Mouse (Mus musculus) limb, embryonic 14.5 days (tissue): ENCODE measurements at regions not wholly inside any gene's neighbourhood (a gene's known extent, or its start where the extent isn't known, plus 50 kb on each side); places are given as distances from the start of the nearest gene placed in this dataset.

Experiments
- ATAC-seq: fragments of 200-750 bp; cut with Nextera tagmentation; 2 replicates; pipeline ENCODE4 v1.8.0; 2017; ENCODE audit warnings: low read depth, moderate number of reproducible peaks, moderate TSS enrichment; ENCODE audit not compliant: low FRiP score
- DNase-seq: peaks from one replicate; pipeline ENCODE4 v3.0.0-alpha.2; 2015; ENCODE audit warnings: low spot score
- H3K27ac ChIP-seq: fragments of 300-500 bp; sonication (generic); replicated peaks from 2 replicates; pipeline ENCODE4 v1.5.1; 2014; ENCODE audit warnings: low read depth, mild to moderate bottlenecking, low read length, moderate library complexity, mixed read lengths
- H3K27me3 ChIP-seq: fragments of 300-500 bp; sonication (generic); 2 replicates; pipeline ENCODE4 v1.6.1; 2014; ENCODE audit warnings: low read length, mixed read lengths; ENCODE audit not compliant: control insufficient read depth, insufficient read depth
- H3K36me3 ChIP-seq: fragments of 300-500 bp; sonication (generic); 2 replicates; pipeline ENCODE4 v1.6.1; 2014; ENCODE audit warnings: mild to moderate bottlenecking, low read length, moderate library complexity, mixed read lengths; ENCODE audit not compliant: control insufficient read depth, insufficient read depth
- H3K4me1 ChIP-seq: fragments of 300-500 bp; sonication (generic); 2 replicates; pipeline ENCODE4 v1.6.1; 2014; ENCODE audit warnings: antibody characterized with exemption, low read length, mixed read lengths; ENCODE audit not compliant: control insufficient read depth, insufficient read depth
- H3K4me2 ChIP-seq: fragments of 300-500 bp; sonication (generic); replicated peaks from 2 replicates; pipeline ENCODE4 v1.6.1; 2014; ENCODE audit warnings: low read depth, mild to moderate bottlenecking, low read length, moderate library complexity; ENCODE audit not compliant: severe bottlenecking
- H3K4me3 ChIP-seq: fragments of 300-500 bp; sonication (generic); replicated peaks from 2 replicates; pipeline ENCODE4 v1.5.1; 2014; ENCODE audit warnings: low read length
- H3K9ac ChIP-seq: fragments of 300-500 bp; sonication (generic); 2 replicates; pipeline ENCODE4 v1.6.1; 2014; ENCODE audit warnings: mild to moderate bottlenecking, low read depth, low read length, moderate library complexity; ENCODE audit not compliant: severe bottlenecking
- H3K9me3 ChIP-seq: fragments of 300-500 bp; sonication (generic); 2 replicates; pipeline ENCODE4 v1.6.1; 2016; ENCODE audit warnings: low read length; ENCODE audit not compliant: control insufficient read depth
- POLR2A ChIP-seq: fragments of 200-500 bp; IDR thresholded peaks from 2 replicates; pipeline ENCODE4 v1.8.0; 2012; ENCODE audit warnings: inconsistent platforms, mild to moderate bottlenecking, moderate library complexity, borderline replicate concordance; ENCODE audit not compliant: insufficient read depth, insufficient read length; ENCODE audit errors: extremely low read depth
- WGBS: fragments of 180-500 bp; shearing (Covaris S2); extraction: QIAGEN DNeasy Blood & Tissue Kit; methylation state at CpG from one replicate; pipeline ENCODE4 v1.1.7; 2014; 5-methylcytosine and 5-hydroxymethylcytosine counted together

DNA sequence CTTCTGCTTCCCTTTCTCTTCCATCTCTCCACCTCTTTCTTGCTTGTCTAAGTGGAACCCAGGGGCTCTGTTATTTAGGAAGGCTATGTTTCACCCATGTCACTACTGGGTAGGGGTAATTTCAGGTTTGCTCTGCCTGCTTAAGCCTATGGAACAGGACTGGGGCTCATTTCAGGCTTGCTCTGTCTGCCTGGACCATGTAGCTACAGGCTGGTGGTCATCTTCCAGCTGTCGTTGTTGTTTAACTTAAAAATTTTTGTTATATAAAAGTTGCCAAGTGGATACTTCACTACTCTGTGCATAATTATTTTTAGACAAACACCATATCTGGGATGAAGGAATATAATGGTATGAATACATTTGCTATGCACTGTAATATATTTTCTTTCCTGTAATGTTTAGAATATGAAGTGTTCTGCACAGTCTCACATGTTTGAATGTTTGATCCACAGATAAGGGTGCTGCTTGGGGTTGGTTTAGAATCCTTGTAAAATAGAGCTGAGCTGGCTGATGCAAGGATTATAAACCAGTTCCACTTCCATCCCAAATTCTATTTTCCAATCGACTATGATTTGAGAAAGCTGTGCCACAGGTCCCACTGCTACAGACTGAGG lies 2960.0 kb upstream of the Lrrc6 start:
- no peak overlapping the region for H3K4me3 ChIP-seq
- no peak for TF ChIP-seq POLR2A
- WGBS, result 89% methylated on average over 2 of the region's 2 CpGs

DNA sequence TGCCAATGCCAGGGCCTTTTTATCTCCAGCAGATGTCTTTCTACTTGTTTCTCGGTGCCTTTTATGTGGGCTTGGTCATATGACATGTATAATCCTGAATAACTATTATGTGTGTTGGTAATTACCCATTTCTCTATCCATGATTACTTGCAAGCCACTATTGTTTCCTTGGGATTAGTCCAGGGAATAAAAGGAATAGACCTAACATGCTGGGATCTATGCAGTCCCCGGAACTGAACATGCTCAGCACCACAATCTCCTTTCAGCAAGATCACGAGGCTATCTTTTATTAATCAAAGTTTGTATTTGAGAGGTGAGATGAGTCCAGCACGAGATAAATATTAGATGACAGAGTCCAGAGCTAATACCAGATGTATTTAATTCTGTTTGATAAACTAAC lies 2956.8 kb upstream of the Lrrc6 start:
- H3K9ac ChIP-seq, result no peak overlapping the region

More for the DNA sequence above, 2960.0 kb upstream of the Lrrc6 start:
- no peak for DNase-seq
- Histone ChIP-seq H3K9ac (no peak overlapping the region), H3K27me3 (no peaks in the 10 kb centered on the region), H3K4me2 (no peak overlapping the region), H3K36me3 (no peaks in the 10 kb centered on the region), H3K9me3 (no peaks in the 10 kb centered on the region), H3K4me1 (no peaks in the 10 kb centered on the region), H3K27ac (no peak overlapping the region)
- ATAC-seq, result no peak

DNA sequence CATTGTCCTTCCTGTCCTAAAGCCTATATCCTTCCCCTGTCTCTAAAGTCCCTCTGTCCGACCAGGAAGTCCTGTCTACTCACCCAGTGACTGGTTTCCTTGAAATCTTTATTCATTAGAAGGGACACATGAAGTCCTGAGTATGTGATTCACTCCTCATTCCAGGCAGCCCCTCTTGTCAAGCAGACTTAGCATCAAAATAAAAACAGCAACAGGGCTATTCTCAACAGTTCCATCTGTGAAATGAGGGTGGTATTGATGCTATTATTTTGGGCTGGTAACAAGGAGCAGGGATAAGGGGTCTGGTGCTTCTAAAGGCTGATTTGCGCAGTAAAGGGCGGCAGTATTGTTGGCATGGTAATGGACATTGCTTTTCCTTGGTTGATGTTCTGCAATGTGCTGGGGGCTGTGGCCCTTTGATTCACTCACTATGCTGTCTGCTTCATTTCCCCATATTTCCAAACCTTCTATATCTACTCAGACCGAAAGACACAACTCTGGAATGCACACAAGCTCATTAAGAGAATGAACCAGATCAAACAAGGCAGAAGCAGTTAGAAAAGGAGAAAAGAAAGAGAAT lies 2955.6 kb upstream of the Lrrc6 start:
- 76% methylated on average over 4 of the region's 4 CpGs for WGBS

More for the DNA sequence above, 2956.8 kb upstream of the Lrrc6 start:
- ATAC-seq, result no peak
- TF ChIP-seq POLR2A, result no peak
- Histone ChIP-seq H3K4me1 (no peaks in the 10 kb centered on the region), H3K4me3 (no peak overlapping the region), H3K27ac (no peak overlapping the region), H3K27me3 (no peaks in the 10 kb centered on the region), H3K4me2 (no peak overlapping the region), H3K36me3 (no peaks in the 10 kb centered on the region), H3K9me3 (no peaks in the 10 kb centered on the region)
- no peak for DNase-seq
- 72% methylated on average over 4 of the region's 4 CpGs for WGBS

DNA sequence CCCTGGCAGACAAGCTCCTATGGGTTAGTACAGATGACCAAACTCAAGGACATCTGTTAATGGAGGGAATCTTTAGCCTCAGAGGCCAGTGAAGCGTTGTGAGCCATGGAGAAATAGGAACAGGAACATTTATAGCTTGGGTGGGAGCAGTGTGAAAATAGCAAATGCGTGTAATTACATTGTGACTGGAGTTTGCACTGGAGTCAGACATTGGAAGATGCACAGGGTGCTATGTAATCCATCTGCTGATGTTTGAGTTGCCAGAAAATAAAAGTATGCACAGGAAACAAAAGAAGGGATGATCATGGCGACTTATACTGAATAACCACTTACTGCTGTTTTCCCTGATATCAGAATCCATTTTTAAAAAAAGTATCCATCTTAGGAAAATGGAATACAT lies 2940.3 kb upstream of the Lrrc6 start:
- Histone ChIP-seq H3K9me3 (no peaks in the 10 kb centered on the region), H3K27ac (no peak overlapping the region), H3K36me3 (no peaks in the 10 kb centered on the region), H3K4me1 (no peaks in the 10 kb centered on the region), H3K27me3 (no peaks in the 10 kb centered on the region), H3K9ac (no peak overlapping the region), H3K4me3 (no peak overlapping the region), H3K4me2 (no peak overlapping the region)
- no peak for ATAC-seq
- WGBS, result 79% methylated on average over 3 of the region's 3 CpGs
- no peak for TF ChIP-seq POLR2A
- DNase-seq, result no peak

More for the DNA sequence above, 2955.6 kb upstream of the Lrrc6 start:
- no peak for ATAC-seq
- no peak overlapping the region for H3K4me2 ChIP-seq
- DNase-seq, result no peak
- no peaks in the 10 kb centered on the region for H3K4me1 ChIP-seq
- H3K9me3 ChIP-seq, result no peaks in the 10 kb centered on the region
- H3K9ac ChIP-seq, result no peak overlapping the region
- TF ChIP-seq POLR2A, result no peak
- H3K27me3 ChIP-seq, result no peaks in the 10 kb centered on the region
- H3K36me3 ChIP-seq, result no peaks in the 10 kb centered on the region
- no peak overlapping the region for H3K27ac ChIP-seq
- no peak overlapping the region for H3K4me3 ChIP-seq

DNA sequence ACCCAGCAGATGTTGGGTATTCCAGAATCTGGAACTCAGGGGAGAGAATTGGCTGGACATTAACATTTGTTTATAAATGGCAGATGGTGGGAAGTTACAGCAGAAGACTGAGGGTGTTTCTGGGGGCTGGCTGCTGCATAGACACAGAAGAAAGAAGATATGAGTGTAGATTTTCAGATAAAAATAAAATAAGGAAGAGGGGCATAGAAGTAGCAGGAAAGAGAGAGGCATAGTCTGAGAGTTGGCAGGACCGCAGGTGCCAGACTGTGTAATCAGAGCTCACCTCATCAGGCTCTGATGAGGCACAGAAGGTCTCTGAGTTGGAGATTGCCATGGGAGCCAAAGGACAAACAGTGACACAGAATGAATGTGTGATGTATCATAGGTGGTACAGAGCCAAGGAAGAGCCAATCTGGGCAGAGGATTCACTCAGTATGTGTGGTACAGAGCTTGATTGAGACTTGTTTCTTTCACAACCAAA lies 2912.9 kb upstream of the Lrrc6 start:
- H3K9me3 ChIP-seq, result no peaks in the 10 kb centered on the region
- WGBS, result 76% methylated on average over 1 of the region's 1 CpGs
- H3K36me3 ChIP-seq, result no peaks in the 10 kb centered on the region
- no peak overlapping the region for H3K27ac ChIP-seq
- H3K9ac ChIP-seq, result no peak overlapping the region
- TF ChIP-seq POLR2A, result no peak
- no peaks in the 10 kb centered on the region for H3K27me3 ChIP-seq
- no peaks in the 10 kb centered on the region for H3K4me1 ChIP-seq
- no peak overlapping the region for H3K4me2 ChIP-seq
- no peak overlapping the region for H3K4me3 ChIP-seq
- ATAC-seq (no peak), DNase-seq (no peak)
